Mouse (Mus musculus): ENCODE data around the gene Tsnax. TPM values are rescaled to one million over a fixed set of nuclear protein-coding genes. Genes with fewer than 3 reads are reported as not detected.
A peak's percentile ranks its signal among the peaks of the same experiment; 100 is the strongest.

Gene Tsnax
- 138 and 149 TPM in 2 replicates for polyA plus RNA-seq (2016; fragmentation: Nextera tagmentation; extraction: Ambion mirVana)

GRCm38 (mm10) chr8:125012695-125013627, at the start of gene Tsnax:
TSS of gene Tsnax (plus strand) at chr8:125012997.
- peak within 1 kb of the TSS; percentile 93 for H3K4me3 ChIP-seq
- H3K4me1 ChIP-seq = peaks cover 16% of the 10 kb centered on the region
- H3K27me3 ChIP-seq (ENCODE audit: low read depth, poor library complexity, severe bottlenecking) = peaks cover 7% of the 10 kb centered on the region; the same call in 1 of the 2 replicates
- peaks cover 7% of the 10 kb centered on the region; the same call in 1 of the 2 replicates for H3K9me3 ChIP-seq (replicated peaks)
- H3K27ac ChIP-seq (replicated peaks) = peak within 1 kb of the TSS; percentile 91
- peak; percentile 92 for DNase-seq (ENCODE audit: low spot score)
- 3% methylated on average over 84 of the region's 84 CpGs for WGBS
- peaks cover 39% of the 10 kb centered on the region for H3K36me3 ChIP-seq

- no peaks in the 10 kb centered on the region for H3K27me3 ChIP-seq (ENCODE audit: low read depth, poor library complexity, severe bottlenecking)
- no peaks in the 10 kb centered on the region for H3K9me3 ChIP-seq (replicated peaks)
- 94% methylated on average over 5 of the region's 5 CpGs for WGBS
- H3K4me3 ChIP-seq = no peak overlapping the region
- H3K36me3 ChIP-seq = no peaks in the 10 kb centered on the region
- H3K4me1 ChIP-seq = peaks cover 18% of the 10 kb centered on the region
- no peak for DNase-seq (ENCODE audit: low spot score)
- H3K27ac ChIP-seq (replicated peaks) = no peak overlapping the region
Observed at GRCm38 (mm10) chr8:124963246-124963645, 49.6 kb upstream of the Tsnax start.

GRCm38 (mm10) chr8:124964966-124965365, 47.8 kb upstream of the Tsnax start:
- Histone ChIP-seq H3K36me3 (no peaks in the 10 kb centered on the region), H3K27me3 (ENCODE audit: low read depth, poor library complexity, severe bottlenecking) (no peaks in the 10 kb centered on the region), H3K27ac (replicated peaks) (no peak overlapping the region), H3K4me3 (no peak overlapping the region), H3K4me1 (peaks cover 12% of the 10 kb centered on the region), H3K9me3 (replicated peaks) (no peaks in the 10 kb centered on the region)
- DNase-seq (ENCODE audit: low spot score) = no peak
- WGBS = 90% methylated on average over 8 of the region's 8 CpGs

DNA sequence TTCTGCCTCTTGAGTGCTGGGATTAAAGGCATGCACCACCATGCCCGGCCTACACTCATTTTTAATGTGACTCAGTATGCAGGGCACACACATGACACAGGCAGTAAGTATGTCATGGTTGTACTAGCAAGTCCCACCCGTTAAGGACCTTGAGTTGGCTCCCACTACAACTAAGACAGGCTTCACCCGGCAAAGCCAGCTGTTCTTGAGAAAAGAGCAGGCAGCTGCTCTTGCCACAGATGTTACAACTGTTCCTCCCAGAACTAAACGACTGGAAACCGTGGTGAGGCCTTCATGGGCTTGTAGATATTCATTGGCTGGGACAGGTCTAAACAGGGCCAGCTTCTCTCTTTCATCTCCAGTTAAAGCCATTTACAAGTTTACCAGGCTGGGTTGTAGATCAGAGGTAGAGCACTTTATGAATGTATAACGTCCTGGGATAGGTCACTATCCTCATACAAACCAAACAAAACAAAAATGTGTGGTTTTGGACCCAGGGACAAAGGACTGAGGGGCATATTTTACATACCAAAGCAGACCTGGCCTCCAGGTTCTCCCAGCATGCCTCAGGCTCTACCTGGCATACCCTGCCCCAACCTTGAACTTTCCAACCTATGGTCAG, 42.4 kb upstream of the Tsnax start:
- no peak for DNase-seq (ENCODE audit: low spot score)
- WGBS = 86% methylated on average over 6 of the region's 6 CpGs
- Histone ChIP-seq H3K4me3 (no peak overlapping the region), H3K36me3 (no peaks in the 10 kb centered on the region), H3K27ac (replicated peaks) (no peak overlapping the region), H3K4me1 (peaks cover 3% of the 10 kb centered on the region; the same call in 1 of the 2 replicates), H3K9me3 (replicated peaks) (peaks cover 6% of the 10 kb centered on the region; the same call in 1 of the 2 replicates), H3K27me3 (ENCODE audit: low read depth, poor library complexity, severe bottlenecking) (no peaks in the 10 kb centered on the region)

- H3K9me3 ChIP-seq (replicated peaks) = peaks cover 6% of the 10 kb centered on the region; the same call in 1 of the 2 replicates
- no peaks in the 10 kb centered on the region for H3K36me3 ChIP-seq
- peaks cover 3% of the 10 kb centered on the region; the same call in 1 of the 2 replicates for H3K4me1 ChIP-seq
- no peaks in the 10 kb centered on the region for H3K27me3 ChIP-seq (ENCODE audit: low read depth, poor library complexity, severe bottlenecking)
- no peak overlapping the region for H3K27ac ChIP-seq (replicated peaks)
- no peak for DNase-seq (ENCODE audit: low spot score)
- no peak overlapping the region for H3K4me3 ChIP-seq
- WGBS = 79% methylated on average over 8 of the region's 8 CpGs
Observed at GRCm38 (mm10) chr8:124973221-124973620, 39.6 kb upstream of the Tsnax start.

DNA sequence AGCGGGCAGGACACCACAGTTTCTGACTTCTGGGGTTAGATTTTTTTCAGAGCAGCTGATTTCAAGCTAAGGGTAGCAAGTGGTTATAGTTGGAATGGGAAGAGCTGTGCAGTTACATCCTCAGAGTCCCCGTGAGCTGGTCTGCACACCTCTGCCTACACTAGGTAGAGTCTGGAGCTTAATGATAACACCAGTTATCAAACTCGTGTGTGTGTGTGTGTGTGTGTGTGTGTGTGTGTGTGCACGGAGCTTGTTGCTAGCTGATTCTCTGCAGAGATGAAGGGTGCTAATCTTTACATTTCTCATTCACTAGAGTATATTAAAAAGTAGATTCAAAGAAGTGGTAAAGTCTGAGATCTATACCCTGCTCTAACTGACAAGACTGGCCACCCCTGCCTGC, 38.5 kb upstream of the Tsnax start:
- no peak for DNase-seq (ENCODE audit: low spot score)
- Histone ChIP-seq H3K4me1 (peaks cover 3% of the 10 kb centered on the region; the same call in 1 of the 2 replicates), H3K9me3 (replicated peaks) (peaks cover 6% of the 10 kb centered on the region; the same call in 1 of the 2 replicates), H3K27me3 (ENCODE audit: low read depth, poor library complexity, severe bottlenecking) (no peaks in the 10 kb centered on the region), H3K27ac (replicated peaks) (no peak overlapping the region), H3K4me3 (no peak overlapping the region), H3K36me3 (no peaks in the 10 kb centered on the region)
- WGBS = 82% methylated on average over 4 of the region's 4 CpGs

DNA sequence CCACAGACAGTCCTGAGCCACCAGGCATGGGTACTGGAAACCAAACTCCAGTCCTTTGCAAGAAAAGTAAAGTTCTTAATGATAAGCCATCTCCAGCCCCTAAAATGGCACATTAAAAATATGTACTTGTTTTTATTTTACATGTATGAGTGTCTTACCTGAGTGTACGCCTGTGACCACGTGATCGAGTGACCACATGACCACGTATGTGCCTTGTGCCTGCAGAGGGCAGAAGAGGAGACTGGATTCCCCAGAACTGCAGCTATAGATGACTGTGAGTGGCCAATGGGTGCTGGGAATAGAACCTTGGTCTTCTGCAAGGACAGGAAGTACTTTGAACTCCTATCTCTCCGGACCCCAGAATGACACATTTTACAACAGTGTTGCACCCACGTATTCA, 36.6 kb upstream of the Tsnax start:
- Histone ChIP-seq H3K4me3 (no peak overlapping the region), H3K4me1 (no peaks in the 10 kb centered on the region), H3K27ac (replicated peaks) (no peak overlapping the region), H3K27me3 (ENCODE audit: low read depth, poor library complexity, severe bottlenecking) (no peaks in the 10 kb centered on the region), H3K9me3 (replicated peaks) (peaks cover 16% of the 10 kb centered on the region; the same call in 1 of the 2 replicates), H3K36me3 (no peaks in the 10 kb centered on the region)
- DNase-seq (ENCODE audit: low spot score) = no peak
- WGBS = 92% methylated on average over 6 of the region's 6 CpGs

- Histone ChIP-seq H3K4me1 (no peaks in the 10 kb centered on the region), H3K36me3 (no peaks in the 10 kb centered on the region), H3K9me3 (replicated peaks) (peaks cover 10% of the 10 kb centered on the region; the same call in 1 of the 2 replicates), H3K27me3 (ENCODE audit: low read depth, poor library complexity, severe bottlenecking) (no peaks in the 10 kb centered on the region), H3K27ac (replicated peaks) (no peak overlapping the region), H3K4me3 (no peak overlapping the region)
- DNase-seq (ENCODE audit: low spot score) = no peak
- 89% methylated on average over 7 of the region's 7 CpGs for WGBS
Observed at GRCm38 (mm10) chr8:124978026-124978425, 34.8 kb upstream of the Tsnax start.

DNA sequence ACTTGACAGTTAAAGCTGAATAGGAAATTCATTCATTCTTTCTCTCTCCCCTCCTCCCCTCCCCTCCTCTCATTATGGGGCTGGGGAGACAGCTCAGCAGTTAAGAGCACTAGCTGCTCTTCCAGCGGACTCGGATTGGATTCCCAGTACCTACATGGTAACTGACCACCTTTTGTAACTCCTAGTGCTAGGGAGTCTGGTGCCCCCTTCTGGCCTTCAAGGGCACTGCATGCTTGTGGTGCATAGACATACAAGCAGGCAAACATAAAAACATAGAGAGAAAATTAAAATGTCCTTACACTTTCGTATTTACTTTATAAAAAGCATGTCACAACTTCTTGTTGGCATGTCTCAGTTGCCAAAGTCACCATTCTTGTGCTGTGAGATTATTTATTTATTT, 32.8 kb upstream of the Tsnax start:
- no peak overlapping the region for H3K4me3 ChIP-seq
- H3K36me3 ChIP-seq = no peaks in the 10 kb centered on the region
- H3K9me3 ChIP-seq (replicated peaks) = peaks cover 10% of the 10 kb centered on the region; the same call in 1 of the 2 replicates
- no peaks in the 10 kb centered on the region for H3K27me3 ChIP-seq (ENCODE audit: low read depth, poor library complexity, severe bottlenecking)
- no peaks in the 10 kb centered on the region for H3K4me1 ChIP-seq
- DNase-seq (ENCODE audit: low spot score) = no peak
- H3K27ac ChIP-seq (replicated peaks) = no peak overlapping the region
- 93% methylated on average over 3 of the region's 3 CpGs for WGBS

DNA sequence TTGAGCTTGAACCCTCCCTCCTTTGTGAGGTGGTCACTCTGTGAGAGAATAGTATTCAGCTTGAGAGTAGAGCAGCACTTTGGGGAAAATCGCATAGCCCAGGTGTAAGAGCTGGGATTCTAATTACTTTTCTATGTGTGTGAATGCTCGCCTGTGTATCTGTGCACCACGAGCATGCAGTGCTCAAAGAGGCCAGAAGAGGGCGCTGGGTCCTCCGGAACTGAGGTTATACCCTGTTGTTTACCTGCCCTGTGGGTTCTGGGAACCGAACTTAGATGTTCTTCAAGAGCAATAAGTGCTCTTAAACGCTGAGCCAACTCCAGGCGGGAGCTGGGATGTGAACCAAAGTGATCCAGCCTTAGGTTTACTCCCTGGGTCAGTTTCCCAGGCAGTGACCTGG, 32.0 kb upstream of the Tsnax start:
- Histone ChIP-seq H3K27me3 (ENCODE audit: low read depth, poor library complexity, severe bottlenecking) (no peaks in the 10 kb centered on the region), H3K9me3 (replicated peaks) (peaks cover 10% of the 10 kb centered on the region; the same call in 1 of the 2 replicates), H3K27ac (replicated peaks) (no peak overlapping the region), H3K4me3 (no peak overlapping the region), H3K4me1 (no peaks in the 10 kb centered on the region), H3K36me3 (no peaks in the 10 kb centered on the region)
- WGBS = 82% methylated on average over 8 of the region's 8 CpGs
- no peak for DNase-seq (ENCODE audit: low spot score)

DNA sequence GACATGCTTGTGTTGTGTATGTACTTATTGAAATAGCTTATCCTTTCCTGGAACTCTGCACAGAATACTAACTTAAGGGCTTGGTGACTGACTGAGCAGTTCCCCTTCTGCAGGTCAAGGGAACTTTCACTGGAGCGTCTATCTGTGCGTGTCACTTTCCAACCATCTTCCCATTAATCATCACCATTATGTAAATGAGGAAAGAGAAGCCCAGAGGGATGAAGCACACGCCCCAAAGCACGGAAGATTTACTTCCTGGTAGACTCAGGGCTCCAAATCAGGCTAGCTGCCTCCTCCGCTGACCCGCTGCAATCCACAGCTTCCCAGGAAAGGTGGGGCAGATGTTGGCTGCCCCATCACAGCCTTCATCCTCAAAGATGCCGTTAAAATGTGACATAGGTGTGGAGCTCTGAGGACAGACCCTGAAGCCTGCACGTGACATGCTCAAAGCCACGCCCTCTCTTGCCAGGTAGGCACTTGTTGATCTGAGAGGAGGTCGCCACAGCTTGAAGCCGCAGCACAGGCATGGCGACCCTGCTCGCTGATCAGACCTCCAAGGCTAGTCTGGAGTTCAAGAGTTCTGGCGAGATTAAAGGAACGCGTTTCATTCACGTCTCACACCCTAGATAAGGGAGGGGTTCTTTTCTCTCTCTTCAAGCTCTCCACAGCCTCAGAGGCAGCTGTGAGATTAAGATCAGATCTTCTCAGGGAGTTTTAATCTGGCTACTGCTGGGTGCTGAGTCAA, 21.7 kb upstream of the Tsnax start:
- WGBS = 20% methylated on average over 17 of the region's 17 CpGs
- Histone ChIP-seq H3K4me3 (peak overlapping the region; percentile 23; the same call in 1 of the 2 replicates), H3K36me3 (no peaks in the 10 kb centered on the region), H3K27me3 (ENCODE audit: low read depth, poor library complexity, severe bottlenecking) (peaks cover 8% of the 10 kb centered on the region; the same call in 1 of the 2 replicates), H3K4me1 (peaks cover 8% of the 10 kb centered on the region), H3K27ac (replicated peaks) (no peak overlapping the region), H3K9me3 (replicated peaks) (no peaks in the 10 kb centered on the region)
- DNase-seq (ENCODE audit: low spot score) = no peak

DNA sequence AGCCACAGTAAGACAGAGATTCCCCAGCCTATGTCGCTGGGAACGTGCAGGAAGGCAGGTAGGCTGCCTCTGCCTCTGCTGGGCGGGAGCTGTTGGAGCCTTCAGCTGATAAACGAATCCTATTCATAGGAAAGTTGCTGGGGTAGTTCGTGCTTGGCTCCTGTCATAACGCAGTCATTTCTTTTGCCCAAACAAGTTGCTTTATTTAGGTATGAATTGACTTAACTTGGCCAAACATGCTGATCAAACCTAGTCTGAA, 21.2 kb upstream of the Tsnax start:
- Histone ChIP-seq H3K4me1 (peaks cover 8% of the 10 kb centered on the region), H3K9me3 (replicated peaks) (0 out of 2 replicates have a peak, but pooled peaks cover 1% of the 10 kb centered on the region), H3K27me3 (ENCODE audit: low read depth, poor library complexity, severe bottlenecking) (peaks cover 8% of the 10 kb centered on the region; the same call in 1 of the 2 replicates), H3K36me3 (no peaks in the 10 kb centered on the region), H3K4me3 (no peak overlapping the region), H3K27ac (replicated peaks) (no peak overlapping the region)
- WGBS = 26% methylated on average over 6 of the region's 6 CpGs
- no peak for DNase-seq (ENCODE audit: low spot score)
